Mouse (Mus musculus) kidney, adult 2 months (tissue): ENCODE results near the gene Mex3a. TPM values are rescaled to one million over a fixed set of nuclear protein-coding genes. Genes with fewer than 3 reads are reported as not detected.

Experiments
- DNase-seq: peaks from one replicate; pipeline ENCODE4 v3.0.0; 2021
- H3K27ac ChIP-seq: fragments of 200-500 bp; 2 replicates; pipeline ENCODE4 v1.5.1; 2012; ENCODE audit warnings: low read depth, low read length, control low read depth, inconsistent platforms; ENCODE audit not compliant: insufficient read depth
- H3K27me3 ChIP-seq: fragments of 200-500 bp; replicated peaks from 2 replicates; pipeline ENCODE4 v1.6.1; 2012; ENCODE audit warnings: mild to moderate bottlenecking, moderate library complexity, low read length, inconsistent platforms; ENCODE audit not compliant: control insufficient read depth, insufficient read depth
- H3K36me3 ChIP-seq: fragments of 200-500 bp; 2 replicates; pipeline ENCODE4 v1.6.1; 2012; ENCODE audit warnings: mild to moderate bottlenecking, moderate library complexity, low read length, inconsistent platforms; ENCODE audit not compliant: control insufficient read depth, insufficient read depth
- H3K4me1 ChIP-seq: fragments of 200-500 bp; 2 replicates; pipeline ENCODE4 v1.6.1; 2011; ENCODE audit warnings: low read length; ENCODE audit not compliant: control insufficient read depth, insufficient read depth
- H3K4me3 ChIP-seq: fragments of 200-500 bp; 2 replicates; pipeline ENCODE4 v1.5.1; 2011; ENCODE audit warnings: mild to moderate bottlenecking, low read depth, low read length, control low read depth; ENCODE audit not compliant: insufficient read depth
- CTCF ChIP-seq: fragments of 200-500 bp; conservative IDR thresholded peaks from 2 replicates; pipeline ENCODE4 v1.5.1; 2011; ENCODE audit warnings: low read depth, mild to moderate bottlenecking, control low read depth, low read length, moderate library complexity, mixed read lengths; ENCODE audit not compliant: insufficient read depth, insufficient read length
- POLR2A ChIP-seq: fragments of 200-500 bp; IDR thresholded peaks from one replicate; pipeline ENCODE4 v1.6.1; 2011; ENCODE audit warnings: low read depth, low read length, control low read depth
- WGBS: fragments of 180-500 bp; shearing (Covaris S2); methylation state at CpG from one replicate; pipeline ENCODE4 v1.1.7; 2018; 5-methylcytosine and 5-hydroxymethylcytosine counted together
- polyA plus RNA-seq: library from polyadenylated mRNA; depleted of rRNA; stranded (reverse); fragments of >200 nt; gene quantifications from 2 replicates; pipeline ENCODE4 v1.2.3, GENCODE M21; 2012

Gene Mex3a
- polyA plus RNA-seq, 1 experiment = 0.63 TPM

DNA sequence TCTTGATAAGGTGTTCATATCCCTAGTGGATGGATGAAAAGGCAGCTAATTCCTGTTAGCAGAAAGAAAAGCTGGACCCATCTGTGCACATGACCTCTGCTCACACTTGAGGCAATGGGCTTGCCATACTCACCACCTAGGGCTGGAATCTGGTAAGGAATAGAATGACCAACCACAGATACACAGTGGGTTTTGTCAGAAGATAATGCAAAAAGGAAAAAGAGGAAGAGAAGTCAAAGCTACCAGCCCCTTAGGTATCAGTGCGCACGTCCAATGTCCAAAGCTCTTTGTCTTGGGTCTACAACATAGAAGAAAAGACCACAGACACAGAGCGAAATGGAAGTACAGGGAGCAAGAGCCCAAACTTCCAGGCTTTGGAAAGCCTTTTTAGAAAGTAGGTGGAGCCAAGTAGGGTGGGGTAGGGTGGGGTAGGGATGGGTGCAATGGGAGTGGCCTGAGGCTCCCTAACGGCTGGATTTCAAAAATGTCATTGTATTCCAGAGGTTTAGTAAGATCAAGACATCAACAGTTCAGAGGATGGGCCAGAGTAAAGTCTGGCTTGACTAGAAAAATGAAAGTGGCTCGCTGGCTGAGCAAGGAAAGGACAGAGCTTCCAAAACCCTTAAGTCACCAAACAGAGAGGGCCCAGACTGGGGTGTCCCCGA, 30.7 kb upstream of the Mex3a start:
- no peaks in the 10 kb centered on the region for H3K36me3 ChIP-seq
- H3K4me3 ChIP-seq = peak overlapping the region; percentile 87
- WGBS = 43% methylated on average over 6 of the region's 6 CpGs
- no peaks in the 10 kb centered on the region for H3K27me3 ChIP-seq
- peak overlapping the region; percentile 25 for H3K27ac ChIP-seq
- peaks cover 38% of the 10 kb centered on the region for H3K4me1 ChIP-seq
- no peak for TF ChIP-seq POLR2A
- TF ChIP-seq CTCF = no peak
- no peak for DNase-seq

GRCm38 (mm10) chr3:88502031-88502571, 30.1 kb upstream of the Mex3a start:
- H3K4me1 ChIP-seq = peaks cover 34% of the 10 kb centered on the region
- peak overlapping the region; percentile 87 for H3K4me3 ChIP-seq
- no peaks in the 10 kb centered on the region for H3K27me3 ChIP-seq
- H3K36me3 ChIP-seq = no peaks in the 10 kb centered on the region
- peak; percentile 69 for DNase-seq
- 10% methylated on average over 11 of the region's 11 CpGs for WGBS
- TF ChIP-seq CTCF = no peak
- H3K27ac ChIP-seq = peak overlapping the region; percentile 81

DNA sequence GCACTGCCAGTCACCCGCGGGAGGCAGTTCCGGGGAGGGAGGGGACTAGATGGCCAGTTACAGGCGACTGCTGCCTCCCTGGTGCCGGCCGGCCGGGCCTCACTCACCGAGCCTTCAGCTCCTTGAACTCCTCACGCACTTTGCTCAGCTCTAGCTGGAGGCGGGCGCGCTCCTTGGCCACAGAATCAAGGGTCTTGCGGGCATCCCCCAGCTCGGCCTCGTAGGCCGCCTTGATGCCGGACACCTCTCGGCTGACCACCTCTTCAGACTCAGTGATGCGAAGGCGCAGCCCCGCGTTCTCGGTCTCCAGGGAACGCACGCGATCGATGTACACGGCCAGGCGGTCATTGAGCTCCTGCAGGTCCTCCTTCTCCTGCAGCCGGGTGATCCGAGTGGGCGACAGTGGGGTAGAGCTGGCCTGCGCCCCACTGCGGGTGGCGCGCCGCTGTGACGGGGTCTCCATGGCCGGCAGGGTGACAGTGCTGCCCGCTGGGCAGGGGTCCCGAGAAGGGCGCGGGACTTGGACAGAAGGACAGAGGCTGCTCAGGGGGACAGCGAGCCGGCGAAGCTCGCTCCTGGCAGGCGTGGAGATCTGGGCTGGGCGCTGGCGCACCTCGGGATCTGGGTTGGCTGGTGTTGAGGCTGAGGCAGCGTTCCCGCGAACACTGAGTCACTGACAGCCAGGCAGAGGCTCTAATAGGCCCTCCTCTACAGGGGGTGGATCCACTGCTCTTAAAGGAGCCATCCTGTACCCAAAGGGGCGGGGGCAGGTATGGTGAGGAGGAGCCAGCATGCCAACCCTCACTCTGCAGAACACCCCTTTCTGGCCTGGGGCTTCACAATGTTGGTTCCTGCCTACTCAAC, 29.3 kb upstream of the Mex3a start:
- H3K4me1 ChIP-seq = peaks cover 28% of the 10 kb centered on the region
- H3K4me3 ChIP-seq = peak overlapping the region; percentile 87
- no peaks in the 10 kb centered on the region for H3K27me3 ChIP-seq
- H3K27ac ChIP-seq = peak overlapping the region; percentile 81
- H3K36me3 ChIP-seq = no peaks in the 10 kb centered on the region
- WGBS = under 1% methylated on average over 55 of the region's 55 CpGs
- peak; percentile 96 for DNase-seq
- TF ChIP-seq POLR2A (peak; percentile 100), CTCF (no peak)

DNA sequence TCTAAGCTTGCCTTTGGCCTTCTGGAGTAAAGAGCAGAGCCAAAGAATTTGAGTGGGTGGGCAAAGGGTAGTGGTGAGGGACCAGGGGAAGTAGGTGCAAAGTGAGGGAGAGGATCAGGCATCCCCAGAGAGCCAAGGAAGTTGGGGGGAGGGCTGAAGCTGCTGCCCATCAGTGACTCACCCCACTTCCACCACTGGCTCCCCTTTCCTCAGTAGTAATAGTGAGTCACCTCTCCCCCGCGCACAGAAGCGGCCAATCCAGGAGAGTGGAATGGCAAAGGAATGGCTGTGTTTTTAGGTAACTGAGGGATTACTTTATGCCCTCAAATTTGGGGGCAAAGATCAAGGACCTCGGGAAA, 28.7 kb upstream of the Mex3a start:
- Histone ChIP-seq H3K27ac (no peak overlapping the region; the same call in 1 of the 2 replicates), H3K4me1 (peaks cover 23% of the 10 kb centered on the region), H3K4me3 (no peak overlapping the region), H3K27me3 (no peaks in the 10 kb centered on the region), H3K36me3 (no peaks in the 10 kb centered on the region)
- DNase-seq = no peak
- WGBS = 33% methylated on average over 4 of the region's 4 CpGs
- no peak for TF ChIP-seq CTCF
- TF ChIP-seq POLR2A = no peak

GRCm38 (mm10) chr3:88503881-88504746, 28.1 kb upstream of the Mex3a start:
- Histone ChIP-seq H3K4me3 (no peak overlapping the region), H3K27ac (no peak overlapping the region), H3K27me3 (no peaks in the 10 kb centered on the region), H3K4me1 (peaks cover 23% of the 10 kb centered on the region), H3K36me3 (no peaks in the 10 kb centered on the region)
- 70% methylated on average over 8 of the region's 8 CpGs for WGBS
- DNase-seq = no peak
- no peak for TF ChIP-seq POLR2A
- TF ChIP-seq CTCF = no peak

- Histone ChIP-seq H3K36me3 (no peaks in the 10 kb centered on the region), H3K4me3 (no peak overlapping the region), H3K4me1 (peaks cover 23% of the 10 kb centered on the region), H3K27ac (no peak overlapping the region), H3K27me3 (no peaks in the 10 kb centered on the region)
- TF ChIP-seq POLR2A = no peak
- no peak for TF ChIP-seq CTCF
- no peak for DNase-seq
- WGBS = 89% methylated on average over 6 of the region's 6 CpGs
Measured at GRCm38 (mm10) chr3:88505081-88505480, 27.1 kb upstream of the Mex3a start.
